Mouse (Mus musculus) layer of hippocampus, postnatal 25 days (tissue): Measurements from ENCODE around the gene Rps8. TPM values are rescaled to one million over a fixed set of nuclear protein-coding genes. Genes with fewer than 3 reads are reported as not detected.
A peak's percentile ranks its signal among the peaks of the same experiment; 100 is the strongest.

ENCODE experiments used
- DNase-seq, 2 experiments: peaks; one replicate each; pipeline ENCODE4 v3.0.0; 2022; ENCODE audit warnings: mixed read lengths in 2 of 2, low spot score in 1 of 2; ENCODE audit errors: extremely low spot score in 1 of 2
- total RNA-seq, 2 experiments: library from RNA; stranded (reverse); gene quantifications; 2 replicates each; pipeline ENCODE4 v1.2.3; 2021

Gene Rps8
- total RNA-seq, 2 experiments from 2014 or later, result 437 to 521 TPM

GRCm38 (mm10) chr4:117126675-117127290, 29.3 kb downstream of the Rps8 start, which contains the start of gene Tctex1d4:
Gene Tctex1d4 (plus strand): TSS chr4:117126794.
- no peak for DNase-seq

DNA sequence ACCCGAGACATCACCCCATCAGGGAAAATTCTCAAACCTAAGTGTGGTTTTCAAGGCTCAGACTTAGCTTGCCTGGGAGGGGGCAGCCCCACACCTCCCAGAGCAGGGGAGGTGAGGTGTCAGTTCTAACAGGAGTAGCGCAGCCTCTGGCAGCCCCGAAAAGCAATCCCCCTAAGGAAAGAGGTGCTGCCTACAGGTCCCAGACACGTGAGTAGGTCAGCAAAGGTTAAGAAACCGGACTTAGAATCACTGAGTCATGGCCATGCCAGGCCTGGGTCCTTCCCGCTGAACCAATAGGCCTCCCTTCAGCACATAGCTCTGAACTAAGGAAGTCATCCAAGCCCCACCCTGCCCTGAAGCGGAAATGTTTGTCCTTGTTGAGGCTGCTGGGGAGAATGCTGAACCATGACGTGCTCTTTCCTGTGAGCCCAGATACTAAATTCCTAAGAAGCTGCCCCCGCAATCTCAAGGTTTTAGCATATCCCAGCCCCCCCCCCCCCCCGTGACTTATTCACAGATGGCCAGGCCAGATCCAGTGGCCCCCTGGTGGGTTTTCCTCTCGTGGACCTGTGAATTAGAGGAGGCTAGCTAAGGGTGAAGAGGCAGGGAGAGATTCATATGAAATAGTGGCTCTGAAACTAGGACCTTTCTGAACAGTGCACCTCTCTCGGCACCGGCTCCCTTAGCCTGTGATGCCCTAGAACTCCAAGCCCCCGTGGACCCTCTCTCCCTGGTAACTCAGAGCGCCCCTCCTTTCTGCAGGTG, 30.0 kb downstream of the Rps8 start:
- DNase-seq, result no peak

DNA sequence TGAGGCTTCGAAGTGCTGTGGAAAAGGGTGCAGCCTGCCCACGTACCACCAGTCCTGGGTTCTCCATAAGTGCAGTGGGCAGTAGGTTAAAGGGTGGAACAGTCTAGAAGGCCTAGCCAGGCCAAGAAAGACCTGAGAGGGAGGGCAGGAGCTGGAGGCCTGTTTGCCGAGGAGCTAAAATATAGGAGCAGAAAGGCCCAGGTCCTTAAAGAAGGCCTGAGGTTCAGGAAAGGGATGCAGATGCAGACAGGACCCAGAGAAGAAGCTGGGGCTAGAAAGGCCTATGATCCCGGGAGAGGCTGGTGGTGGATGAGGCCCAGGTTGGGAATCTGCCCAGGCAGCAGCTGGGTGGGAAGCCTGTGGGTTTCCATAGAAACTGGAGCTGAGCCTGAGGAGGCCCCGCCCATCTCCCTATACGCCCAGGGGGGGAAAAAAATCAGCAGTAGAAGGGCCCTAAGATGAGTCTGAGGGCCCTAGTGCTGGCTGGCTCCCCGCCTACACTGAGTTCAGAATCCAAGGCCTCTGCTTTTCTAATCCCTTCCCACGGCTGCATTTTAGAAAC, 30.6 kb downstream of the Rps8 start, which contains the start of gene Btbd19:
TSS of gene Btbd19 (minus strand) at position 378 of the 562 bp plus-strand sequence.
- DNase-seq, result peak; percentile 66 to 73

DNA sequence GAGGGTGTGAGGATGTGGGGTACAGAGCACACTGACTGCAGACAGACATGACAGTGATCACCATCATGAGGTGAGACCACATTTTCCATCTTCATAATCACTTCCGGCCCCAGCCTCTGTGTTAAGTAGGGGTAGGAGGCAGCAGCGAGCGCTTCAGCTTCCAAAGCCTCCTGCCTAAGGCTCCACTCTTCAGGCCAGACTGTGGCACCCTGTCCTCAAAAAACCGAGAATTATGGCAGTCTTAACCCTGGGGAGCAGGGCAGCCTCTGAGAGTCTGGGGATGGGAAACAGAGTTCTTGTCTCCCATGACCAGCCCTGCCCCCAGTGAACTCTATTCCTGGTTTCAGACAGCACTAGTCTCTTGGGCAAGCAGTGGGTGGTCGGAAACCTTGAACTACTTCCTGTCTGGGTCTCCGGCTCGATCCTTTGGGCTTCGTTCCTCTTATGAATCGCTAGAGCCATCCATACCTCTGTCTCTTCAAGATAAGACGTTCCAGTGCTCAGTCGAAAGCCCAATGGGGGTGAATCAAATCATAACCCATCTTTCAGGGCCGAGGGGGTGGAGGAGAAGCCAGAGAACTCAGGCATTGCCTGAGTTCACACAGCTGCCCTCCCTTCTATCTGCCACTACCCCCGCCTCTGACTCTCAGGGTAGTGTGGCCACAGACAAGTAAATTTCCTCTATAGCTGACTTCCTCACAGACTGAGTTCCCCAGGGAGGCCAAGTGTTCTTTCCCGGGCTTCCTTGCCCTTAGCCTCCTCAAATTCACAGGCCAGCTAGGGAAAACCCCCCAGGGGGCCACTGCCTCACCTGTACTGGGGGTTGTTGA, 31.3 kb downstream of the Rps8 start:
- DNase-seq, result no peak

DNA sequence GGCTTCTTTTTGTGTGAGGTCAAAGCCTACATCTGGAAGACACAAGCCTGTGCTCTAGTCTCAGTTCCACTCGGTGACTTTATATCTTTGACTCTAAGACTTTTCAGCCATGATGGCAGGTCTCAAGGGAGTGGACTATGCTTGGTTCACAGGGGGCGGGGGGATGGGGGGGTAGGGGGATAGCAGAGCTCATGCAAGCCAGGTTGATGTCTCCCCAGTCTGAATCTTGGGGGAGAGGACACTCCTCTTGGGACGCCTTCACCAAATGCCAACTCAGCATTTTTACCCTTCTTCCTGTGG, 31.9 kb downstream of the Rps8 start:
- DNase-seq, result no peak

- no peak for DNase-seq
Observed at GRCm38 (mm10) chr4:117123546-117124217, 32.4 kb downstream of the Rps8 start.

- DNase-seq, result no peak
Observed at GRCm38 (mm10) chr4:117122209-117122608, 33.8 kb downstream of the Rps8 start.

DNA sequence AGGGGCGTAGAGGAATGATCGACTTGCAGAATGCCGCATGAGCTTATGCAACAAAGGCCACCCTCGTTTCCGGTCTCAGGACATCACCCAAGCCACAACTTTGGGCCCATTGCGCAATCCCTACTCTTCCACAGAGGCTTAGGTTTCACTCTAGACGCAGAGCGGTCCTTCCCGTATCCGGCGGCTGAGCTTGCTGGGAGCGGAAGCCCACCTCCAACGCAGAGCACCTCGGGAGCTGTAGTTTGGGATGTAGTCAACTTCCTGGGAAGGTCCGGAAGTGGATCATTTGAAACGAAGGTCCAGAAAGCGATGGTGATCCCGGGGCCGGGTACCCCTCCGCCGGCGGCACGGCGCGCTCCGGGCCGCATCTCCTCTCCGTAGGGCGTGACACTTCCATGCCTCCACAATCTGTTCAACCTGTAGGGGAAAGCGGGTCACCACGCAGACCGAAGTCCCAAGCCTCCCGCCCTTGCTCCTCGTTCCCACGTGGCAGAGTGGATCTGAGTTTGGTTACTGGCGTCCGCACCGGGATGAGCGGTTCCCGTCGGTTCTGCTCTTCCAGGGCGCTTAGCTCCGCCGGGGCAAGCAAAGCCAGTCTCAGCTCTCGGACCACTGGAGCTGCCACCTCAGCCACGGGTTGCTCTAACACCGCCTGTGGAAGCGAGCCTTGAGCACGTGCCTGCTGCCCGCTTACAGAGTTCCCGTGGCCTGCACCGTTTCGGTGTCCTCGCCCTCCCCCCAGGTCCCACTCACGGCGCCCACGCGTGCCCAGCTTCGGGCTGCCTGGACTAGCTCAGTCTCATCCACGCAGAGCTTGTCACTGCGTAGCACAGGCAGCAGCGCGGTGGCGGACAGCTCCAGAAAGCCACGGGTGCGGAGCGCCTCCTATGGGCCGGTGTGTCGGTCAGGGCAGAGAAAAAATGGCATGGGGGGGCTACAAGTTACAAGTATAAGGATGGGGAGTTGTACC, 35.3 kb downstream of the Rps8 start:
- DNase-seq, result peak; percentile 82 to 84

- no peak for DNase-seq
Observed at GRCm38 (mm10) chr4:117120052-117120444, 36.0 kb downstream of the Rps8 start.

- DNase-seq, result no peak
Observed at GRCm38 (mm10) chr4:117119636-117120035, 36.4 kb downstream of the Rps8 start.

DNA sequence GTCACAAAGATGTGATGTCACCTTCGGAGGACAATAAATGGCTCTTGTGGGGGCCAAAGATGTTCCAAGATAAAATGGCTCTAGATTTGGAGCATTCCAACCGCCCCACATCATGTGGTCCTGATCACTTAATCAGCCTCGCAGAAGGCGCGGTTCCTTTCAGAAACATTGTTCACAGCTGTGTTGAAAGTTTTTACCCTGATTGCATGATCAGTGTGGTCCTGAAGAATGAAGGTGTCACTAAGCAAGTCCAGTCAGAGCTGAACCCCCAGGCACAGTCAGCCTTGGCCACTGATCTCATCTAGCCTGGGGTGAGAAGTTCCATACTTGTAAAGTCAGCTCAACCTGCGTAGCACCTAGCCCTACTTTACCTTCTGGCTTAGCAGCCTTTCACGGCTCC, 38.1 kb downstream of the Rps8 start:
- DNase-seq, result no peak

DNA sequence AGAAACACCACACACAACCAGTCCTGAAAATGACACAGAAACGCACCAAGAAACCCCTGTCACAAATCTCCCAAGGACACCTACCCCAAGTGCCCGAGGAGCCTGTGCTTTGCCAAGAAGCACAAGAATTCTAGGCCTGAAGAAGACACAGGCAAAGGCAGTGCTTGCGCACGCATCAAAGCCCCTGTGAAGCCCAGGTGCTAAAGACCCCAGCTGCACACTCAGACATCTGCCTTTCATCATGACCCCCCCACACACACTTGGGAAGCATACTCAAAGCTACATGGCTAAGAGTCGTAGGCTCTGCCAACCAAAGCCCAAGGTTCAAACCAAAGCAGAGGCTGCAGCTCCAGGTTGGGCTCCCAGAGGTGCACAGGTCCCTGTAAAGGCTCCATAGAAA, 40.5 kb downstream of the Rps8 start:
- DNase-seq, result no peak

DNA sequence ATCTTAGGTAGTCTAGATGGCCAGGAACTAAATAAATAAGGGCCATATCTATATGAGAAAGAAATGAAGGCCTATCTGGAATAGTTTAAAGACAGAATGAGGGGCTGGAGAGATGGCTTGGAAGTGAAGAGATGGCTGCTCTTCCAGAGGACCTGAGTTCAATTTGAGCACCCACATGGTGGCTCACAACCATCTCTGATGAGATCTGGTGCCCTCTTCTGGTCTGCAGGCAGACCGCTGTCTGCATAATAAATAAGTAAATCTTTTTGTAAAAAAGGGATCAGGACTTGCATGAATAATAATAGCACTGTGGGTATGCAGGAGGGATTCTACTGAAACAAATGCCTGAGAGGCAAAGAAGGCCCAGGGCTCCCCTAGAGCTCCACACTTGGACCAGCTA, 42.8 kb downstream of the Rps8 start:
- no peak for DNase-seq

GRCm38 (mm10) chr4:117110985-117111384, 45.1 kb downstream of the Rps8 start:
- DNase-seq, result no peak

- no peak for DNase-seq
Observed at GRCm38 (mm10) chr4:117110249-117110648, 45.8 kb downstream of the Rps8 start.

- DNase-seq, result no peak
Observed at GRCm38 (mm10) chr4:117109330-117109729, 46.7 kb downstream of the Rps8 start.

- DNase-seq, result no peak
Observed at GRCm38 (mm10) chr4:117108524-117108849, 47.6 kb downstream of the Rps8 start.

GRCm38 (mm10) chr4:117107813-117108523, 48.1 kb downstream of the Rps8 start:
- DNase-seq, result no peak

- DNase-seq, result no peak
Observed at GRCm38 (mm10) chr4:117105127-117105526, 50.9 kb downstream of the Rps8 start.
